Mouse (Mus musculus) ES-Bruce4 (cell line): Measurements from ENCODE around the gene Atxn7l1.

ENCODE experiments used
- CTCF ChIP-seq: IDR thresholded peaks from one replicate; pipeline ENCODE4 v1.8.1; 2011; ENCODE audit warnings: low read depth, low read length
- EP300 ChIP-seq: IDR thresholded peaks from 2 replicates; pipeline ENCODE4 v1.6.1; 2011; ENCODE audit warnings: low read depth, low read length; ENCODE audit not compliant: insufficient read depth
- POLR2A ChIP-seq: IDR thresholded peaks from one replicate; pipeline ENCODE4 v1.8.1; 2011; ENCODE audit warnings: low read length; ENCODE audit not compliant: insufficient read depth

DNA sequence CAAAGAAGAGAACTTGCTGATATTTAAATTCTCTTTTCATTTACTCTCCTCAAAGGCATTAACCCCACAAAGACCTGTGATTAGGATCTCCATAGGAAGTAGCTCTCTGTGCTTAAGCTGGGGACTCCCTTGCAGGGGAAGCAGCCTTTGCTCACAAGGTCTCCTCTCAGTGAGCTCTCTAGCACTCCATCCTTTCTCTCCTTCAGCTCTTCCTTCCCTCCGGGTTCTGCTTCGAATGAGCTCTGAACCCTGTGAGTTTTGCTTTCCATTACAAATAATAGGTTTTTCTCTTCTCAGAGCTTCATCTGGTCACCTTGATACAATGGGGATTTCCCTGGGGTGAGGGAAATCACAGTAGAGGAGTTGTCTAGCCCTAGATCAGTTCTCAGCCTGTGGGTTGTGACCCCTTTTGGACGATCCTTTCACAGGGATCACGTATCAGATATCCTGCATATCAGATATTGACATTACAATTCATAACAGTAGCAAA, 35.7 kb downstream of the Atxn7l1 start:
- no peak for TF ChIP-seq CTCF
- TF ChIP-seq POLR2A, result no peak
- TF ChIP-seq EP300, result no peak
